Mouse (Mus musculus) heart, postnatal 0 days (tissue): ENCODE results near the gene Rspo4. TPM values are rescaled to one million over a fixed set of nuclear protein-coding genes. Genes with fewer than 3 reads are reported as not detected.

Source experiments
- ATAC-seq: fragments of 200-750 bp; cut with Nextera tagmentation; 2 replicates; pipeline ENCODE4 v1.8.0; 2017; ENCODE audit warnings: low read depth, moderate number of reproducible peaks, moderate library complexity; ENCODE audit not compliant: insufficient read depth
- DNase-seq: peaks from one replicate; pipeline ENCODE4 v3.0.0-alpha.2; 2016; ENCODE audit warnings: low spot score
- H3K27ac ChIP-seq: fragments of 300-500 bp; sonication (generic); 2 replicates; pipeline ENCODE4 v1.5.1; 2014; ENCODE audit warnings: low read depth, mild to moderate bottlenecking
- H3K27me3 ChIP-seq: fragments of 300-500 bp; sonication (generic); 2 replicates; pipeline ENCODE4 v1.6.1; 2014; ENCODE audit warnings: low read length, mixed read lengths; ENCODE audit not compliant: control insufficient read depth, insufficient read depth
- H3K36me3 ChIP-seq: fragments of 300-500 bp; sonication (generic); replicated peaks from 2 replicates; pipeline ENCODE4 v1.6.1; 2014; ENCODE audit warnings: low read length, mixed read lengths; ENCODE audit not compliant: control insufficient read depth, insufficient read depth
- H3K4me1 ChIP-seq: fragments of 300-500 bp; sonication (generic); 2 replicates; pipeline ENCODE4 v1.6.1; 2014; ENCODE audit warnings: antibody characterized with exemption; ENCODE audit not compliant: control insufficient read depth, insufficient read depth
- H3K4me2 ChIP-seq: fragments of 300-500 bp; sonication (generic); 2 replicates; pipeline ENCODE4 v1.6.1; 2014; ENCODE audit warnings: low read depth, mild to moderate bottlenecking, low read length, moderate library complexity
- H3K4me3 ChIP-seq: fragments of 300-500 bp; sonication (generic); 2 replicates; pipeline ENCODE4 v1.5.1; 2014; ENCODE audit warnings: low read depth, low read length
- H3K9ac ChIP-seq: fragments of 300-500 bp; sonication (generic); replicated peaks from 2 replicates; pipeline ENCODE4 v1.6.1; 2014; ENCODE audit warnings: low read depth, low read length, mixed read lengths
- H3K9me3 ChIP-seq: fragments of 300-500 bp; sonication (generic); replicated peaks from 2 replicates; pipeline ENCODE4 v1.6.1; 2016; ENCODE audit warnings: low read length; ENCODE audit not compliant: control insufficient read depth
- CTCF ChIP-seq: IDR thresholded peaks from 2 replicates; pipeline ENCODE4 v1.5.1; 2016; ENCODE audit warnings: antibody characterized with exemption, control low read depth, low read depth
- EP300 ChIP-seq: IDR thresholded peaks from 2 replicates; pipeline ENCODE4 v1.6.1; 2016; ENCODE audit warnings: antibody characterized with exemption, low read depth
- WGBS: fragments of 180-500 bp; shearing (Covaris S2); extraction: QIAGEN DNeasy Blood & Tissue Kit; methylation state at CpG from one replicate; pipeline ENCODE4 v1.1.7; 2014; 5-methylcytosine and 5-hydroxymethylcytosine counted together
- polyA plus RNA-seq: library from polyadenylated mRNA; unstranded; fragments of >200 nt; fragmentation: Nextera tagmentation; extraction: Ambion mirVana; gene quantifications from 2 replicates; pipeline ENCODE4 v1.2.1, GENCODE M21; 2015
- total RNA-seq: library from RNA; depleted of rRNA; stranded (reverse); fragments of >200 nt; gene quantifications from 2 replicates; pipeline ENCODE4 v1.2.3, GENCODE M21; 2014; ENCODE audit warnings: low replicate concordance

Rspo4 gene
- total and polyA plus RNA-seq, 2 experiments from 2014 or later = not detected

DNA sequence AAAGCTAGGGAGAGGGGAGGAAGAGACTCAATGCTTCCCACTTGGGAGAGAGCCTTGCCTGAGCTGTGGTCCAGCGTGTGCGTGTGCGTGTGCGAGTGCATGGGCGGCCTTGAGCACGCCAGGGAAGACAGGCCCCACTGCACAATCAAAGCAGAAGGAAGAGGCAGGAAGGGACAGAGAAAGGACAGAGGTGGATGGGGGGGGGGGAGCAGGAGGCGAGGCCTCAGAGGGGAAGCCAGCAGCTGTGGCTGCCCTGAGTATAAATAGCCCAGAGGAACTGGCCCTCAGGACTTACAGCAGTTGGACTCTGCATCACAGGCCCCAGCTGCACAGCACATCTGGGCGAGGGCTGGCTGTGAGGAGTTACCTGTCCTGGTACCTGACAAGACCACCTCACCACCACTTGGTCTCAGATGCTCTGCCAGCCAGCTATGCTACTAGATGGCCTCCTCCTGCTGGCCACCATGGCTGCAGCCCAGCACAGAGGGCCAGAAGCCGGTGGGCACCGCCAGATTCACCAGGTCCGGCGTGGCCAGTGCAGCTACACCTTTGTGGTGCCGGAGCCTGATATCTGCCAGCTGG is 68.3 kb downstream of the Rspo4 start, which contains the start of gene Angpt4:
Gene Angpt4 (plus strand): TSS at position 292 of the 582 bp plus-strand sequence.
- peak; percentile 55 for ATAC-seq
- no peak within 1 kb of the TSS for H3K4me3 ChIP-seq
- no peaks in the 10 kb centered on the region for H3K27me3 ChIP-seq
- TF ChIP-seq CTCF = no peak
- TF ChIP-seq EP300 = no peak
- H3K9me3 ChIP-seq = no peaks in the 10 kb centered on the region
- 44% methylated on average over 13 of the region's 13 CpGs for WGBS
- DNase-seq = no peak
- peaks cover 11% of the 10 kb centered on the region for H3K4me1 ChIP-seq
- no peak within 1 kb of the TSS for H3K27ac ChIP-seq
- H3K36me3 ChIP-seq = no peaks in the 10 kb centered on the region
- no peak within 1 kb of the TSS for H3K4me2 ChIP-seq
- no peak within 1 kb of the TSS for H3K9ac ChIP-seq

DNA sequence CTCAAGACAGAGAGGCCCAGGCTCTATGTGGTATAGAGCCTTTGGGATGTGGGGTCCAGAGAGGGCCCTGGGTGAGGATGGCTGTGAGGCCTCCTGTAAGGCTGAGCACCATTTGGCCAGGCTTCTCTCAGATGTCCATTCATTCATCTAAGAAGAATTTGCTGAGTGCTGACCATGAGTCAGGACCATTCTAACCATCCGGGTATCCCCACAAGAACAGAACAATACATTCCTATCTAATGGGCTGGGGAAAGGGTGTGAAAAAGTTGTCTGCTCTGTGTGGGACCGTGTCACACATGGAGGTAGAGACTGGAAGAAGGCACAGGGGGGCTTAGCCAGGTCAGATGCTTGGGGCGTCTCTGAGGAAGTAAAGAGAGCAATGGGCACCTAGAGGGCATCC is 69.0 kb downstream of the Rspo4 start:
- no peak for ATAC-seq

DNA sequence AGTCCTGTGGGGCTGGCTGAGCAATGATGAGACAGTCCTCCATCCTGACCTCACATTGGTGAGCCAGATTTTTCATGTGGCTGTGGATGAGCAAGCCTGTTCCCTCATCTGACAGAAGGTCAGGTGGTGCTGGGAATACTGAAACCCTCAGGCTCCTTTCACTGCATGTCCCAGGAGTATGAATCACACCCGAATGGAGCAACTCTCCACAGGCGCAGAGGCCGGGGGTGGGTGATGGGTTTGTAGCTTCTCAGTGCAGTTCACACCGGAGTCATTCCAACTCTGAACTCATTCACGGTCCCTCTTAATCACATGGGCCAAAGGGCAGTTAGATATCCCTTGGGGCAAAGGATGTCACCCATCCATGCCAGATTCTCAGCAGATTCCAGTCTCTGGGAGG is 71.4 kb downstream of the Rspo4 start:
- DNase-seq (no peak), ATAC-seq (no peak)
- Histone ChIP-seq H3K4me3 (no peak overlapping the region), H3K9ac (no peak overlapping the region), H3K4me1 (peaks cover 15% of the 10 kb centered on the region), H3K27ac (no peak overlapping the region), H3K9me3 (no peaks in the 10 kb centered on the region), H3K36me3 (no peaks in the 10 kb centered on the region), H3K4me2 (no peak overlapping the region), H3K27me3 (no peaks in the 10 kb centered on the region)
- TF ChIP-seq EP300 = no peak
- no peak for TF ChIP-seq CTCF
- WGBS = 71% methylated on average over 5 of the region's 5 CpGs

More for the DNA sequence above, 69.0 kb downstream of the Rspo4 start:
- TF ChIP-seq EP300 (no peak), CTCF (no peak)
- DNase-seq = no peak
- no peak overlapping the region for H3K4me3 ChIP-seq
- no peaks in the 10 kb centered on the region for H3K9me3 ChIP-seq
- H3K27me3 ChIP-seq = no peaks in the 10 kb centered on the region
- no peak overlapping the region for H3K4me2 ChIP-seq
- 64% methylated on average over 3 of the region's 3 CpGs for WGBS
- H3K4me1 ChIP-seq = peaks cover 11% of the 10 kb centered on the region
- no peak overlapping the region for H3K27ac ChIP-seq
- no peaks in the 10 kb centered on the region for H3K36me3 ChIP-seq
- no peak overlapping the region for H3K9ac ChIP-seq

- Histone ChIP-seq H3K4me3 (no peak overlapping the region), H3K36me3 (no peaks in the 10 kb centered on the region), H3K27me3 (no peaks in the 10 kb centered on the region), H3K9ac (no peak overlapping the region), H3K9me3 (no peaks in the 10 kb centered on the region), H3K4me2 (no peak overlapping the region), H3K27ac (no peak overlapping the region), H3K4me1 (peaks cover 18% of the 10 kb centered on the region)
- no peak for TF ChIP-seq EP300
- TF ChIP-seq CTCF = no peak
- DNase-seq (no peak), ATAC-seq (no peak)
- WGBS = 30% methylated on average over 2 of the region's 2 CpGs
These were observed 72.4 kb downstream of the Rspo4 start for GRCm38 (mm10) chr2:151915111-151915510.

GRCm38 (mm10) chr2:151916061-151916831 is 73.5 kb downstream of the Rspo4 start:
- WGBS = 68% methylated on average over 13 of the region's 13 CpGs
- H3K27me3 ChIP-seq = no peaks in the 10 kb centered on the region
- TF ChIP-seq CTCF = no peak
- H3K36me3 ChIP-seq = no peaks in the 10 kb centered on the region
- no peaks in the 10 kb centered on the region for H3K9me3 ChIP-seq
- H3K4me1 ChIP-seq = peaks cover 10% of the 10 kb centered on the region
- H3K9ac ChIP-seq = no peak overlapping the region
- H3K27ac ChIP-seq = no peak overlapping the region
- DNase-seq (no peak), ATAC-seq (no peak)
- H3K4me2 ChIP-seq = no peak overlapping the region
- H3K4me3 ChIP-seq = no peak overlapping the region

GRCm38 (mm10) chr2:151919140-151919539 is 76.4 kb downstream of the Rspo4 start:
- peak; percentile 48 for DNase-seq

More at GRCm38 (mm10) chr2:151919140-151919539, 76.4 kb downstream of the Rspo4 start:
- H3K9me3 ChIP-seq = no peaks in the 10 kb centered on the region
- peak; percentile 86 for ATAC-seq
- no peaks in the 10 kb centered on the region for H3K27me3 ChIP-seq
- H3K4me1 ChIP-seq = peaks cover 7% of the 10 kb centered on the region
- H3K4me2 ChIP-seq = no peak overlapping the region
- H3K4me3 ChIP-seq = no peak overlapping the region
- H3K27ac ChIP-seq = 0 out of 2 replicates have a peak overlapping the region, but pooled peaks have one; percentile 15
- WGBS = 26% methylated on average over 9 of the region's 9 CpGs
- no peaks in the 10 kb centered on the region for H3K36me3 ChIP-seq
- no peak overlapping the region for H3K9ac ChIP-seq
- TF ChIP-seq CTCF (no peak), EP300 (no peak)
